In genomic region chr1:38601802-38602508, GRCm38 (mm10) we compare ENCODE assay signal across 10 mouse cellular contexts.
A peak's percentile ranks its signal among the peaks of the same experiment; 100 is the strongest.
DNase-seq lines count a peak whose midpoint lies in the region; ATAC-seq lines count a peak whose summit lies in the region.
"Had no signal": no experiment of that assay in that cellular context is flagged by ENCODE, and none has a peak within 500 bp of the region (broad histone marks: within the 10 kb centered on the region; RNA-seq: fewer than 3 reads in every experiment).

No protein-coding gene starts in this region.

- H3K36me3 ChIP-seq in hindbrain, embryonic 13.5 days: no peaks in the 10 kb centered on the region
- no peaks in the 10 kb centered on the region for H3K36me3 ChIP-seq in hindbrain, embryonic 11.5 days (ENCODE audit: control insufficient read depth, insufficient read depth, low read length)
- no peaks in the 10 kb centered on the region for H3K36me3 ChIP-seq in embryonic facial prominence, embryonic 14.5 days (ENCODE audit: control insufficient read depth, insufficient read depth, low read length)
- no peaks in the 10 kb centered on the region for H3K36me3 ChIP-seq in megakaryocyte, embryonic 14.5 days (replicated peaks; ENCODE audit: low read length)
- no peaks in the 10 kb centered on the region for H3K36me3 ChIP-seq in kidney, embryonic 16.5 days (ENCODE audit: insufficient read depth, low read length)
- H3K36me3 ChIP-seq: heart, embryonic 13.5 days had no signal

- WGBS in hindbrain, embryonic 13.5 days: 74% methylated on average over 11 of the region's 11 CpGs
- 79% methylated on average over 11 of the region's 11 CpGs for WGBS in hindbrain, embryonic 11.5 days
- 29% methylated on average over 11 of the region's 11 CpGs for WGBS in embryonic facial prominence, embryonic 14.5 days
- WGBS in kidney, embryonic 16.5 days: 66% methylated on average over 11 of the region's 11 CpGs

- no peak overlapping the region for H3K4me2 ChIP-seq in hindbrain, embryonic 13.5 days
- no peak overlapping the region for H3K4me2 ChIP-seq in hindbrain, embryonic 11.5 days (replicated peaks; ENCODE audit: low read depth, low read length)
- no peak overlapping the region for H3K4me2 ChIP-seq in embryonic facial prominence, embryonic 14.5 days (ENCODE audit: low read depth, low read length)
- no peak overlapping the region for H3K4me2 ChIP-seq in kidney, embryonic 16.5 days (replicated peaks; ENCODE audit: low read depth, low read length)
- H3K4me2 ChIP-seq: heart, embryonic 13.5 days had no signal

- peak overlapping the region; percentile 64 for H3K27ac ChIP-seq in hindbrain, embryonic 13.5 days
- H3K27ac ChIP-seq in hindbrain, embryonic 11.5 days (ENCODE audit: low read depth, low read length): no peak overlapping the region
- H3K27ac ChIP-seq in embryonic facial prominence, embryonic 14.5 days (replicated peaks; ENCODE audit: low read depth, low read length): peak overlapping the region; percentile 56
- H3K27ac ChIP-seq in kidney, embryonic 16.5 days (ENCODE audit: low read length): no peak overlapping the region
- H3K27ac ChIP-seq: heart, embryonic 13.5 days had no signal

- ATAC-seq in hindbrain, embryonic 13.5 days (ENCODE audit: low FRiP score): no peak
- ATAC-seq in hindbrain, embryonic 11.5 days (ENCODE audit: low FRiP score): no peak
- peak; percentile 64 for ATAC-seq in CD4-positive, CD25-positive, alpha-beta regulatory T cell, adult 4 months
- peak; percentile 66 for ATAC-seq in embryonic facial prominence, embryonic 14.5 days (ENCODE audit: low read depth)
- ATAC-seq in kidney, embryonic 16.5 days (ENCODE audit: low FRiP score, low TSS enrichment): no peak
- ATAC-seq: lung, postnatal 0 days had no signal

- H3K9ac ChIP-seq in hindbrain, embryonic 13.5 days: no peak overlapping the region
- no peak overlapping the region for H3K9ac ChIP-seq in hindbrain, embryonic 11.5 days (ENCODE audit: low read depth, low read length)
- H3K9ac ChIP-seq in embryonic facial prominence, embryonic 14.5 days (ENCODE audit: low read depth, low read length): no peak overlapping the region
- no peak overlapping the region for H3K9ac ChIP-seq in kidney, embryonic 16.5 days (replicated peaks; ENCODE audit: low read length)
- H3K9ac ChIP-seq: heart, embryonic 13.5 days had no signal

- no peak for DNase-seq in hindbrain, embryonic 11.5 days (ENCODE audit: low spot score)
- peak; percentile 75 for DNase-seq in embryonic facial prominence, embryonic 14.5 days (ENCODE audit: low spot score)
- DNase-seq in right cerebral cortex, adult 2 months (ENCODE audit: low spot score in 2 of 2): no peak
- no peak for DNase-seq in cerebellum, adult 9-11 months

- no peaks in the 10 kb centered on the region for H3K27me3 ChIP-seq in hindbrain, embryonic 13.5 days
- no peaks in the 10 kb centered on the region for H3K27me3 ChIP-seq in hindbrain, embryonic 11.5 days (ENCODE audit: control insufficient read depth, insufficient read depth, low read length)
- H3K27me3 ChIP-seq in embryonic facial prominence, embryonic 14.5 days (replicated peaks; ENCODE audit: control insufficient read depth, insufficient read depth, low read length): no peaks in the 10 kb centered on the region
- H3K27me3 ChIP-seq in megakaryocyte, embryonic 14.5 days (replicated peaks): peaks cover 2% of the 10 kb centered on the region
- no peaks in the 10 kb centered on the region for H3K27me3 ChIP-seq in kidney, embryonic 16.5 days (ENCODE audit: insufficient read depth, low read length)
- H3K27me3 ChIP-seq: heart, embryonic 13.5 days had no signal

- no peaks in the 10 kb centered on the region for H3K9me3 ChIP-seq in hindbrain, embryonic 13.5 days
- H3K9me3 ChIP-seq in hindbrain, embryonic 11.5 days (ENCODE audit: control insufficient read depth, low read length): no peaks in the 10 kb centered on the region
- no peaks in the 10 kb centered on the region for H3K9me3 ChIP-seq in embryonic facial prominence, embryonic 14.5 days (ENCODE audit: control insufficient read depth, low read length)
- no peaks in the 10 kb centered on the region for H3K9me3 ChIP-seq in megakaryocyte, embryonic 14.5 days
- H3K9me3 ChIP-seq in kidney, embryonic 16.5 days (ENCODE audit: low read length): no peaks in the 10 kb centered on the region
- H3K9me3 ChIP-seq: heart, embryonic 13.5 days had no signal

- H3K4me1 ChIP-seq in hindbrain, embryonic 13.5 days (replicated peaks): peaks cover 32% of the 10 kb centered on the region
- H3K4me1 ChIP-seq in hindbrain, embryonic 11.5 days (replicated peaks; ENCODE audit: control insufficient read depth, insufficient read depth, low read length): peaks cover 5% of the 10 kb centered on the region
- peaks cover 20% of the 10 kb centered on the region for H3K4me1 ChIP-seq in embryonic facial prominence, embryonic 14.5 days (ENCODE audit: control insufficient read depth, insufficient read depth, low read length)
- H3K4me1 ChIP-seq in megakaryocyte, embryonic 14.5 days: peaks cover 25% of the 10 kb centered on the region
- peaks cover 11% of the 10 kb centered on the region; the same call in 1 of the 2 replicates for H3K4me1 ChIP-seq in kidney, embryonic 16.5 days (ENCODE audit: insufficient read depth, low read length)

- H3K4me3 ChIP-seq in hindbrain, embryonic 13.5 days: no peak overlapping the region
- H3K4me3 ChIP-seq in hindbrain, embryonic 11.5 days (ENCODE audit: low read depth, low read length): no peak overlapping the region
- H3K4me3 ChIP-seq in embryonic facial prominence, embryonic 14.5 days (ENCODE audit: low read depth, low read length): no peak overlapping the region
- H3K4me3 ChIP-seq in megakaryocyte, embryonic 14.5 days (replicated peaks): peak overlapping the region; percentile 19
- H3K4me3 ChIP-seq in kidney, embryonic 16.5 days (ENCODE audit: low read length): no peak overlapping the region
- H3K4me3 ChIP-seq: heart, embryonic 13.5 days had no signal

Comparison
In these comparisons a context has a peak if more than half of its experiments do, and no peak if none do; other contexts are left out.
1. H3K27ac ChIP-seq: peak in hindbrain, embryonic 13.5 days (single experiment) and embryonic facial prominence, embryonic 14.5 days (single experiment); none in hindbrain, embryonic 11.5 days (single experiment) and kidney, embryonic 16.5 days (single experiment).
2. ATAC-seq: peak in CD4-positive, CD25-positive, alpha-beta regulatory T cell, adult 4 months (single experiment) and embryonic facial prominence, embryonic 14.5 days (single experiment); none in hindbrain, embryonic 13.5 days (single experiment), hindbrain, embryonic 11.5 days (single experiment) and kidney, embryonic 16.5 days (single experiment).